Mouse (Mus musculus) neutrophil, adult 59 days (primary cell): ENCODE measurements around the gene Olfr502. TPM values are rescaled to one million over a fixed set of nuclear protein-coding genes. Genes with fewer than 3 reads are reported as not detected.

Source experiments
- total RNA-seq, 2 experiments: library from RNA; stranded (reverse); gene quantifications; 1 replicate in 1 of 2; 2 replicates in 1 of 2; pipeline ENCODE4 v1.2.4; 2023

Olfr502 gene
- not detected for total RNA-seq

GRCm38 (mm10) chr7:108524965-108525364, at the start of gene Olfr502:
Gene Olfr502 (minus strand): TSS chr7:108525065.

GRCm38 (mm10) chr7:108565693-108566092, 40.8 kb upstream of the Olfr502 start, which contains the start of gene Olfr504:
Gene Olfr504 (minus strand): TSS chr7:108565793.

GRCm38 (mm10) chr7:108544227-108544626, 19.4 kb upstream of the Olfr502 start, which contains the start of gene Olfr503:
Gene Olfr503 (plus strand): TSS chr7:108544527.

Other genes starting within 250 kb of the Olfr502 start
- gene Olfr490, start 236.1 kb downstream of the Olfr502 start, total RNA-seq = not detected
- gene Olfr491, start 211.6 kb downstream of the Olfr502 start, total RNA-seq = not detected
- not detected for gene Olfr492, start 201.4 kb downstream of the Olfr502 start, total RNA-seq
- not detected for gene Olfr493, start 178.1 kb downstream of the Olfr502 start, total RNA-seq
- gene Olfr494, start 159.7 kb downstream of the Olfr502 start, total RNA-seq = not detected
- gene Olfr495, start 131.9 kb downstream of the Olfr502 start, total RNA-seq = not detected
- not detected for gene Olfr497, start 104.6 kb downstream of the Olfr502 start, total RNA-seq
- gene Olfr498, start 59.7 kb downstream of the Olfr502 start, total RNA-seq = not detected
- not detected for gene Olfr503, start 19.5 kb upstream of the Olfr502 start, total RNA-seq
- gene Olfr504, start 40.7 kb upstream of the Olfr502 start, total RNA-seq = not detected
- not detected for gene Olfr506, start 85.7 kb upstream of the Olfr502 start, total RNA-seq
- not detected for gene Olfr507, start 96.7 kb upstream of the Olfr502 start, total RNA-seq
- gene Olfr508, start 104.9 kb upstream of the Olfr502 start, total RNA-seq = not detected
- gene Olfr509, start 126.8 kb upstream of the Olfr502 start, total RNA-seq = not detected
- not detected for gene Olfr510, start 141.4 kb upstream of the Olfr502 start, total RNA-seq
- gene Olfr512, start 188.3 kb upstream of the Olfr502 start, total RNA-seq = not detected
- not detected for gene Olfr513, start 225.9 kb upstream of the Olfr502 start, total RNA-seq